Mouse (Mus musculus): ENCODE results near the gene Thrb.

- no peak for TF ChIP-seq POLR2A (IDR thresholded peaks at IDR 0.05; ENCODE audit: insufficient read depth, low read depth, low read length)
- no peak for TF ChIP-seq EP300 (IDR thresholded peaks at IDR 0.05; ENCODE audit: insufficient read depth, low read depth, low read length)
Observed at GRCm38 (mm10) chr14:18022351-18022750, 362.3 kb downstream of the Thrb start.
